Mouse (Mus musculus): ENCODE data around the gene Sh3gl2.

Gene Sh3gl2

DNA sequence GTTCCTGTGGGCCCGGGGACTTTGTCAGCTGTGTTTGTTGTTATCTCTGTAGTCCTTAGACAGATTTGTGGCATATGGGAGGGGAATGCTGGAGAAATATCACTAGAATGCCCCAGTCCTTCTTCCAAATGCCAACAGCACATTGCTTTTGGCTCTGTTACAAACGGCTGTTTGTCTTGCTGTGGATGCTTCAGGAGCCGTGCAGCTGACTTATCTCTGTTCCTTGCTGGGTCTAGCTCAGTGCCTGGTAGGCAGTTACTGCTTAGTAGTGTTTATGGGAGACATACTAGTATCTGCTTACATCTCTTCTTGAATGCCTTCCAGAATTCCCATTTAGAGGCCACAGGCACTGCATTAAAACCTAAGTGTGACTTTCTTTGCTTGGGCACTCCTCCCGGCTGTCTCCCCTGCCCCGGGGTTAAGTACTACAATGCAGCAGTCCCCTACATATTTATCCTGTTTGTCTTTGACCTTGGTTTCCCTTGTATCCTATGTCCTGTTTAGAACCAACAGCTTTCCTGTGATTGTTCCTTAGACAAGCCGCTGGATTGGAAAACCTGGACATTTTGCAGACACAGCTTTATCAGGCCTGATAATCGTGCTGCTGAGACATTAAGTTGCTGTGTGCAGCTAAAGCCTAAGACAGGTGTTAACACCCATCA lies 101.1 kb downstream of the Sh3gl2 start:
- DNase-seq (ENCODE audit: low read depth, low spot score), result no peak

DNA sequence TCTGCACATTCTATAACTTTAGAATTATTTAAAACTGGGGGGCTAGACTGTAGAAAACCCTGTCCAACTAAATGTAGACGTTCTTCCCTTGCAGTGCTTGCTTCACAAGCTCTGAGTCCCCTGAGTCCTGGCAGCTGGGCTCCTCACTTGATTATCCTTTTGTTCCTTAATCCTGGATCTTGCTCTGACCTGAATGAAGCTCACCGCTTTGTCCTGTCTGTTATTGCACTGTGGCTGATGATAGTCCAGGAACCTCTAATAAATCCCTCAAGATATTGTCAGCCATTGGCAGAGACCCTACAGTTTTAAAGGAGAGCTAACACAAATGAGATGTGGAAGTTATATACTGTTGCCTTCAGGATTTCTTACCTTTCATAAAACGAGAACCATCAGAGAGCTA lies 114.2 kb downstream of the Sh3gl2 start:
- no peak for DNase-seq (ENCODE audit: low read depth, low spot score)

DNA sequence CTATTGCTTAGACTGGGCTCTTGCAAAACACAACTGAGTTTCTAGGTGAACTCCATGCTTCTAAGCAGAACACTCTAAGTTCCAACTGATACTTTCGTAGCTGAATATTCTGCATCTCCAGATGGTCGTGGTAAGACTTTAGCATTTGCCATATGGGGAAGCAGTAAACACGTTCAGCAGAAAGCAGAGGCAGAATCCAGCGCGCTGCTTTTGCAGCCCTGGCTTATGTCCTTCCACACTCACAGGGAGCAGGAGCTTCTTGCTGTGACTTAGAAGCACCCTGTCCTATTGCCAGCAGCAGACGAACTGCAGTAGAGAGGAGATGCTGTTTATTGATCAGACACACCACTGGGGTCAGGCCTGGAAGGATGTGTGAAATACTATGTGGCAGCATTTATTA lies 120.5 kb downstream of the Sh3gl2 start:
- no peak for DNase-seq (ENCODE audit: low read depth, low spot score)

DNA sequence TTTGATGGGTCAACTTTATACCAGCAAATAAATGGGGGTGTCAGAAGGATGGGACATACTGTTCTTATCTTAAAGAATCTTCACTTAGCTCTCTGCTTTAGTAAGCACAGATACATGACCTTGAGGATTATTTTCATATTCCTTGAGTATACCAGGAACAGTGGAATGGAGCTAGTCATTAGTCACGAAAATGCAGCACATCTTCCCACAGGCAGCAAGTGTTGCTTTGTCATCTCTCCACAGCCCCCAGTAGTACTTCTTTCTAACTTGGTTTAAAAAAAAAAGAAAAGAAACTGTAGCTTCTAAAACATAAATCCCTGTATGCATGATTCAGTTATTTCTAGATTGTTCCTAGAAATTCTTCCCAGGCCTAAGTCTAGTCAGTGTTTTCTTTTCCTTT lies 121.1 kb downstream of the Sh3gl2 start:
- DNase-seq (ENCODE audit: low read depth, low spot score), result no peak

DNA sequence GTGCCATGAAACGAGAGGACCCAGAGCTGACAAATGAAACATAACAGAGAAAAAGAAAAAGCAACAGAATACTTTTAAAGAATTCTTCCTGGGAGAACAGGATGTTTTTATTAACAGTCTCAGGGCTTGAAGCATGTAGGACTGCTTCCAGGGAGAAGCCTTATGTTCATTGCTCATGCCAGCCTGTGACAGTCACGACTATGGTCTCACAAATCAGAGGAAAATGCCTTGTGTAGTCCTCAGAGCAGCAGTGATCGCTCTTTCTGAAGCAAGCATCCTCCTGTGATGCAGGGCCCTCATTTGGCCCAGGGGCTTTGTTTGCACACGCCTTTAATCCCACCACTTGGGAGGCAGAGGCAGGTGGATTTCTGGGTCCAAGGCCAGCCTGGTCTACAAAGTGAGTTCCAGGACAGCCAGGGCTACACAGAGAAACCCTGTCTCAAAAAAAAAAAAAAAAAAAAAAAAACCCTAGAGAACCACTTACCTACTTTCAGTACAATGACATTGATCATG lies 129.8 kb downstream of the Sh3gl2 start:
- DNase-seq (ENCODE audit: low read depth, low spot score), result no peak

DNA sequence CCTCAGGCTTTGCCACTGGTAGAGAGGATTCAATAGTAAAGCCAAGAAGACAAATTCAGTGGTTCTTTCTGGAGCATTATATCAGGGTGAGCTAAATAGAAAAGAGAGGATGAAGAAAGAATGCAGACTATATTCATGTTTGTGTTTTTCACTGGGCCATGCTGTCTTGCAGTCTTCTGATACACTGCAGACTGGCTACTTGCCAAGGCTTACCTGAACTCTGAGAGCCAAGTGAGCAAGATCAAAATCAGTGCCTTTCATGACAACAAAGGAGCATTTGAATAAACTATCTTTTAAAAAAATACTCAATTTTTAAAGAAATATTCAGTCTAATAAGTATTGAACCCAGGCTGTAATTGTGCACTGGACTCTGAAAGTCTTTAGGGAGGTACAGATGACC lies 131.4 kb downstream of the Sh3gl2 start:
- DNase-seq (ENCODE audit: low read depth, low spot score), result no peak

DNA sequence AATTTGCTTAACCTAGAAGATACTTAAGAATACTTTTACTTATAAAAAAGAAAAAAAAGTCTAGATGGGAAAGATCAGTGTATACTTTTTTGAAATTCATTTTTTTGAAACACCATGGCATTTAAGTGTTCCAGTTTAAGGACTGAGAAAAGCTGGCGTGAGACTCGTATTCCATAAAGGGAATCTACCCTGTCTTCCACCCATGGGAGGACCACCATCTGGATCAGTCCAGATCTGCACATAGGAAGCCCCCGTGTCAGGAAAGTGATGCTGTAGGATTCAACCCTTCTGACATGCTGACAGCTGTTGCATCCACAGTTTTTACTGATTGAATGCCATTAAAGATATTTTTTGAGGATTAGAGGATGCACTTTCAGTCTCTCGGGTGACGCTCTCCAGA lies 134.2 kb downstream of the Sh3gl2 start:
- no peak for DNase-seq (ENCODE audit: low read depth, low spot score)

DNA sequence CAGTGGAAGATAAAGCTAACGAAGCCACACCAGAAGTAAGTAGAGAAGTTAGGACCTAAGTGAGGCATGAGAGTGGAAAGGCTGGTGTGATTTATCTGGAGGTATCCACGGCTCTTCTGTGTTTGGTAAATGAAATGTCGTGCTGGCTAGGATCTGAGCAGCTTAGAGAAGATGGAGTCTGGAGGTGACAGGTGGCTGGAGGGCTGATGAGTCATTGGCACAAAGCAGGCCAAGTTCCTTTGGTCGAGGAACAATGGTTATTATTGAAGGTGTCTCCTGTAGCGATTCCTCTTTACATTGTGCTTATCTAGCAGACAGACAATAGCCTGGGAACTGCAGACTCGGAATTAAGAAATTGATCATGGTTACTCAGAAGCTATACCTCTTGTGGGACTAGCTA lies 135.8 kb downstream of the Sh3gl2 start:
- no peak for DNase-seq (ENCODE audit: low read depth, low spot score)

DNA sequence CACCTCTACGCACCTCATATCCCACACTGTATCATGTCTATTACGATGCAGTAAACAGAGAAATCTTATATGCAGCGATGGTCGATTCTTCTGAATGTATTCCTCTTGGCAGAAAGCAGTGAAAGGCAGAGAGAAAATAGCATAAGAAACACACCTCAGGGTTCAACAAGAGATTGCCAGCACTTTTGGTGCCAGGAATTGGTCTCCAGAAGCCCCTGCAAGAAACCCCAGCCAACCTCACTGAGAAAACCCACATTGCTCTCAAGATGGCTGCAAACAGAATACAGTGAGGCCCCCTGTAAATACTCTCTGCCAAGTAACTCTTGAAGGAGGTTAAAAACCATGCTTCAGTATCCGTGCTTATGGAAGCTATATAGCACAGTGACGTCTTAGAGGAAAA lies 141.0 kb downstream of the Sh3gl2 start:
- DNase-seq (ENCODE audit: low read depth, low spot score), result no peak

DNA sequence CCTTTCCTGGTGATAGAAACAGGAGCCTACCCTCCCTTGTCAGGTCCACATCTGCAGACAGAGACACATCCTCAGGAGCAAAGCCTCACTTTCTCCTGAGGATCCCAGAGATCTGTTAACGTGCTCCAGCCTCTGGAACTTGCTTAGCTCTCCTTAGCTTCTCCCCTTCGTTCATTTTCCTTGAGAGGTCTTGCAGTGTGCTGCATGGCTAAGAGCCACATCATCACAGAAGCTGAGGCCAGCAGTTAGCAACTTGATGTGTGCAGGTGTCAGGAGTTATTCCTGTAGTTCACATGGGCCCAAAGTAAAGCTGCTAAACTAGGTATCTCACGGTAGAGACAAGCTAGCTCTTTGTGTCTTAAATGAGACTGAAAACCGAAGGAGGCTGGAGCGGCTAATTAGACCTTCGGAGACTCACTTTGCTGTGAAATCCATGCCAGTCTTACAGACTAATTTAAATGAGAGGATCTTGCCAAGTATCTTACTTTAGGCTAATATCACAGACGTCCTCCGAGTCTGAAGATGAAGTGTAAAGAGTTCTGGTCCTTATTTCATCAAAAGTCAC lies 143.2 kb downstream of the Sh3gl2 start:
- no peak for DNase-seq (ENCODE audit: low read depth, low spot score)

DNA sequence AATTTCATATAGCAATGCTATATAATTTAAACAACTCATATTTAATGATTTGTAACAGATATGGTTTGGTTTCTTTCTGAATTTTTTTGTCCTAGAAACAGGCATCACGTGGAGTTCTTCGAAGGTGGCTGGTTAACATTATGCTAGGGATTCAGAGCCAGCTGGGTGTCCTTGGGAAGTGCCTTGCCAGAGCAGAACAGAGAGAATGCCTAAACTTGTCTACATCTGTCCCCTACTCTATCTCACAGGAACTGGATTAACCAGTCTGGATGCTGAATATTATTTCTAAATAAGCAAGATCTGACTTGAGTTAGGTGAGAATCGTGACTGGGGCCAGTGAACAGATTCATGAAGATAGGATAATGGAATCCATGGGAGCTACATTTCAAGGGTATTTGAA lies 157.7 kb downstream of the Sh3gl2 start:
- DNase-seq (ENCODE audit: low read depth, low spot score), result no peak

DNA sequence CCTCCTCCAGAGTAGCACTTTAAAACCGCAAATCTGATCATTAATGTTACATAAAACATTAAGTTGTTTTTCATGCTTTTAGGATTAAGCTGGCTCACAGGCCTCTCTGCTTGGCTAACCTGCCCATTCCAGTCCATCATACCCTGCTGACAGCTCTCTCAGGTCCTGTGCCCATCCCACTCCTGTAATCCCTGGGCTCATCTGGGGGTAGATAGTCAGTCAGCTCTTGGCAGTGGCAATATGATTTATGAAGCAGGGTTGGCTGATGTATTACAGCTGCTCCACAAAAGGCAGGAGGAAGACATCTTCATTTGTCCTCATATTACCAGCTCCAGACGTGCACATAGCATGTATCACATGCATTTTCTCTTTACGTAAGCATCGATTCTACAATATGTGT lies 158.3 kb downstream of the Sh3gl2 start:
- no peak for DNase-seq (ENCODE audit: low read depth, low spot score)

DNA sequence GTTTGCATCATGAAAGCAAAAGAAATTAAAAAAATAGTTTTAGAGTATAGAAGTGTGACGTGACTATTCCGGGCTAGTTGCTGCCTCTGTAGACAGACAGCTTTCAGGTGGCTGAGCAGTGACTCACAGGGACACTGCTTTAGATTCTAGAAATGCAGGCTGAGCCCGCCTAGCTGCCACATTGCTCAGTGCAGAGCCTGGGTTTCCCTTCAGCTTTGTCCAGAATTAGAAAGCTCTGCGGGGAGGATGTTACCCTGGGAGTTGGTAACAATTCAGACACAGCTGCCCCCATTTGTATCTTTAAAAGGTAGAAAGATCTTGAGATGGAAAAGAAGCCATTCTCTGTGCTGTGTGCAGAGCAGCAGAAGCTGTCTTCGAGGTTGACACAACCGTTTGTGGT lies 166.1 kb downstream of the Sh3gl2 start:
- no peak for DNase-seq (ENCODE audit: low read depth, low spot score)

DNA sequence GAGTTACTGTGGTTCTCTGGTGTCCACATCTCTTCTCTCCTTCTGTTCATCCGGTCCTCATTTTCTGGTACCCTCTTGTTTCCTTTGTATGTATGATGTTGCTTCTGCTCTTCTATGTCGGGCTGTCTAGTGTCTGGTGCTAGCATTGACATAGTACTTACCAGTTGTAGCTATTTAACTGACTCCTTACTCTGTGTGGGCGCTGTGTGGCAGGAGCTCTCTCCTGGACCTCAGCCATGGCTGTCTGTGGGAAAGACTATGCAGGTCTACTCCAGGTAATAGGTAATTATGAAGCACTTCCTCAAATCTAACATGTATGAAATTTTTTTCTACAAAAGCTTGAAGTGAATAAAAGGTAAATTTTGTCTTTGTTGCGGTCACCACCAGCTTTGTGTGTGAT lies 169.9 kb downstream of the Sh3gl2 start:
- no peak for DNase-seq (ENCODE audit: low read depth, low spot score)

DNA sequence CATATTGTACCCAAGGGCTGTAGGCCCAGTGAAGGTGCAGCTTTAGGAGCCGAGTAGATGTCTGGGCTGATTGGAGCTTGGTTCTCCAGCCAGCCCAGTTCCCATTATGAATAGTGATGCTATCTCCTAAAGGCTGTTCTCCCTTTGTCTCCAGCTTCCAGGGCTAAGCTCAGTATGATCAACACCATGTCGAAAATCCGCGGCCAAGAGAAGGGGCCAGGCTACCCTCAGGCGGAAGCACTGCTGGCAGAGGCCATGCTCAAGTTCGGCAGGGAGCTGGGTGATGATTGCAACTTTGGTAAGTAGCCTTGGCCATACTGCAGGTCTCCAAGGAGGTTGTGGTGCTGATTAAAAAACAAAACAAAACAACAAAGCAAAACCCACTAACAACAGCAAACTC lies 171.3 kb downstream of the Sh3gl2 start:
- no peak for DNase-seq (ENCODE audit: low read depth, low spot score)

DNA sequence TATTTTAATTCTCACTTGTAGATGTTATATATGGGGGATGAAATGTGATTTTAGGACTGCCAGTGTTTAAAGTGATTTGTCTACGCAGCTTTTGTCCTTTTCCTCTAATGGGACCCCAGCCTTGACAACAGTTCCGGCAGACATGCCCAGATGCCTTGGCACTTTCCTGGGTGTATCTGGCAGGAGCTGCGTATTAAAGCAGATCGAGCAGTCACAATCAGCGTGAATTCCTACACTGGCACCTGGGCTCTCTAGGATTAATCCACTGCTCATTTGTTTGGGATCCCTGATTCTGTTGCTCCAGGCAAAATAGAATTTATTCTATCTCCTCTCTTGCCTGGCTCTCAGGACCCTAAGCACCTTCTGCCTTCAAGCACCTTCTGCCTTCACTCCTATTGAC lies 171.7 kb downstream of the Sh3gl2 start:
- no peak for DNase-seq (ENCODE audit: low read depth, low spot score)

DNA sequence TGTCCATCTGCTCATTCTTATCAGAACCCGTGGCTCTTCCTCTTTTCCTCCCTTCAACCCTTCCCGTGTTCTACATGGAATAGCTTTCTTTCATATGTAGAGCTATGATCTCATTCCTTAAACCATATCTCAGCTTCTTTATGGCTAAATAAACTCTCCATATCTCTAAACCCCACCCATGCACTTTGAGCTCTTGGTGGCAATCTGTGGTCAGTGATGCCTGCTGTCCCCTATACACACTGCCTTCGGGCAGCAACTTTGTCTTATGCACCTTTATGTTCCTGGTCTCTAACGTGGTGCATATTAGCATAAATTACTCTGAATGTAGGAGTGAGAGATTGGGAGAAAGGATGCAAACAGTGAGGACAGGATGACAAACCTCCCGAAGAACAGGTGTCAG lies 180.3 kb downstream of the Sh3gl2 start:
- DNase-seq (ENCODE audit: low read depth, low spot score), result no peak

DNA sequence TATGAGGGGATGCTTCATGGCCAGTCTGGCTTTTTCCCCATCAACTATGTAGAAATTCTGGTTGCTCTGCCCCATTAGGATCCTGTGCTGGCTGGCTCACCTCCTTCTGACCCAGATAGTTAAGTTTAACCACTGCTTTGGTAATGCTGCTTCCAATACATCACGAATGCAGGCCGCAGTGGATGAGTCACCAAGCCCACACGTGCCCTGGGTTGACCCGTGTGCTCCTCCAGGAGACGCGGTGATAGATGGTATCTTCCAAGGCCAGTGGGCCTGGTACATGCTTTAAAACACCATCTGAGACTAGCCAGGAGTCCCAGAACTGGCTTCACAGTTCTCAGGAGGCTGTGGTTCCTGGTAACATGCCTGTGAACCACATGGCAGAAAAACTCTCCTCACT lies 182.8 kb downstream of the Sh3gl2 start:
- no peak for DNase-seq (ENCODE audit: low read depth, low spot score)

DNA sequence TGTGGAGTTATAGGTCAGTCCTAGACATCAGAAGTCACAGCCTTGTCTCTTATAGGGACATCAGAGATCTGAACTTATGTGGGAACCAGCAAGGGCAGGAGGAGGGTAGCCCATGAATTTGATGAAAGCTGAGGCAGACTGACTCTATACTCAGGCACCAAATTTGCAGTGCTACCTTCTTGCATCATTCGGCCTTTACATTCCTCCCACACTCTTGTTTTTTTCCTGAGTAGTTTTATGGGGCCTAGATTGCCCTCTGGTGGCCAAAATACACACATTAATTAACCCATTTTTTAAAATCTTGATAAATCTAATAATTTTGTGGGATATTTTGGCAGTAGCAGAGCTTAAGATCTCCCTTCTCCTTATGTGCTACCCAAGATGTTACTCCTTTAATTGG lies 186.9 kb downstream of the Sh3gl2 start:
- DNase-seq (ENCODE audit: low read depth, low spot score), result no peak

DNA sequence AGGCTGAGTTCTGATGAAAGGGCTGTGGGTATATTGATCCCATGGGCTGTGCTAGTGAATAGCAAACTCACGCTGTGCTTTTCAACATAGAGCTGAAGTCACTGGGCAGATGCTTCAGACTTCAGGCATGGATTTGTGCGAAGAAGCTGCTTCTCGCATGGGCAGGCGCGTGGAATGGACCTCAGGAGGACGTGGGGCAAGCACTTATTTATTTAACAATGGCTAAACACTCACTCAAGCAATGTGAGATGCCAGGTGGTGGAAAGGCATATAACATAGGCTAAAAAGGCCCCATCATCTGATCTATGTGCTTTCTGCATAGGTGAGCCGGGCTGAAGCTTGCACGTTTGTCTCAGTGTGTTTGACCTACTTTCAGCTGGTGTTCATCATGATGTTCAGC lies 193.8 kb downstream of the Sh3gl2 start:
- DNase-seq (ENCODE audit: low read depth, low spot score), result no peak

DNA sequence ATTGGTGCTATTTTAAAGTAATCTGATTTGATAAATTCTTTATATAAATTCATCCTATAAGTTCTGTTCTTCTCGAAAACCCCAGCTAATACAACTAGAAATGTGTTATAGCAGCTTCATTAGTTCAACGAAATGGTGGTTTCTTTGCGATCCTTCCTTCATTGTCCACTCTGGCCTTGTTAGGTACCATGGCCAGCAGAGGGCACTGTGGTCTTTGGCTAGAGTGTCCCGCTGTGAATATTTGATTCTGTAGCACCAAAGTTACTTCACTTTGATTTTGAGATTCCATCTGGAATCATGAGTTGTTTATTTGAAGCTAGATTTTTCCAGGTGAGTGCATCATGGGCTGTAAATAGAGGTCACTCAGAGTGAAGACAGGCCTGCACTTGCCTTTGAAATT lies 197.9 kb downstream of the Sh3gl2 start:
- DNase-seq (ENCODE audit: low read depth, low spot score), result no peak

DNA sequence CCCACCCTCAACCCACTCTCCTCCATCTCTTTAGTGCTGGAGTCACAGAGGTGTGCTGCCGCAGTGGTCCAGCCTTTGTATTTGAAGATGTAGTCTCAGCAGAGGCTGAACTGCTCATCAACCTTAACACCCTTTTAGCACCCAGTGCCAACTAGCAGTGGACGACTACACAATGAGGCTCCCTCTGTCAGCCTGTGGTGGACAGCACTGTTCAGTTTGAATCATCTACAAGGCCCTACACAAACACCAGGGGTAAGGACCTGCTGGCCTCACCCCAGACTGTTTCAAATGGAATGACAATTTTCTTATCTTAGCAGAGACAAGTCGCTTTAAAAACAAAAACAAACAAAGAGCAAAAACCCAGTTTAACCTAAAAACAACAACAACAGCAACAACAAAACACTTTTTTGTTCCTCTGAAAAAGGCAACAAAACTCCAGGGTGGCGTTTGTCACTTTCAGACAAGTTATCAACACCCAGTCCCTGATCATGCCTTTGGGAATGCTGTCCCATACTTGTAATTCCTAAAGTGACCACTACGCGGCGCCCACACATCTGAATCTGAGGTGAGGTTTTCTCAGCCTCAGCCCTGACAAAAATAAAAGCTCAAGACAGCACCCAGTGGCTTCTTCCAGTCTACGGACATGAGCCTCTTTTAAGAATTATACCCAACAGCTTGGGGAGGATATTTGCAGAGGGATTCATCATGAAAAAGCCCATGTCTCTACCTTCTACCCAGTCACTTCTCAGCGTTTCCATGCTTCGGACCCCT lies 199.7 kb downstream of the Sh3gl2 start:
- peak; percentile 4 for DNase-seq (ENCODE audit: low read depth, low spot score)

DNA sequence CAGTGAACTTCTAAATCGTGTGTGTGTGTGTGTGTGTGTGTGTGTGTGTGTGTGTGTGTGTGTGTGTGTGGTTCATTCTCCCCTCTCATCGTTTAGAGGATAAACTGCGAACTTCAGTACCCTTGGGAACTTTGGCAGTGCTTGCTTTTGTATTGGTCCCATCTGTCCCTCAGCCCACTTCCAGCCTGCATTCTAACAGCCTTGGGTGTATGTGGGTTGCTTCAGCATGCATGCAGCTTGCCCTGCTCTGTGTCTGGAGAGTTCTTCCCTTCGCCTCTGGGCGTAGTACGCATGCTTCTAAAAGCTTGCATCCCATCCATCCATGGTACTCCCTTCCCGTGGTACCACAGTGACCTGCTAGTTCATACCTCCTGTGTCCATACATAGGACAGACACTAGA lies 200.3 kb downstream of the Sh3gl2 start:
- no peak for DNase-seq (ENCODE audit: low read depth, low spot score)
